Mouse (Mus musculus): Measurements from ENCODE around the gene Ano6.

The Ano6 gene

GRCm38 (mm10) chr15:95797144-95797983, 6.7 kb downstream of the Ano6 start:
- DNase-seq = no peak

GRCm38 (mm10) chr15:95798266-95798665, 7.6 kb downstream of the Ano6 start:
- DNase-seq = no peak

- DNase-seq = no peak
These were observed 9.0 kb downstream of the Ano6 start for GRCm38 (mm10) chr15:95799632-95800031.

- DNase-seq = no peak
These were observed 9.4 kb downstream of the Ano6 start for GRCm38 (mm10) chr15:95800051-95800450.

GRCm38 (mm10) chr15:95801261-95801979, 10.8 kb downstream of the Ano6 start:
- no peak for DNase-seq

- no peak for DNase-seq
These were observed 11.5 kb downstream of the Ano6 start for GRCm38 (mm10) chr15:95802140-95802539.

- no peak for DNase-seq
These were observed 12.1 kb downstream of the Ano6 start for GRCm38 (mm10) chr15:95802762-95803161.

- DNase-seq = no peak
These were observed 12.8 kb downstream of the Ano6 start for GRCm38 (mm10) chr15:95803484-95803883.

- peak in 1 of 2 experiments; percentile 25 for DNase-seq
These were observed 13.6 kb downstream of the Ano6 start for GRCm38 (mm10) chr15:95804255-95804654.

- DNase-seq = no peak
These were observed 14.4 kb downstream of the Ano6 start for GRCm38 (mm10) chr15:95805022-95805471.

- no peak for DNase-seq
These were observed 17.3 kb downstream of the Ano6 start for GRCm38 (mm10) chr15:95807908-95808307.

- DNase-seq = no peak
These were observed 19.7 kb downstream of the Ano6 start for GRCm38 (mm10) chr15:95810357-95810761.

- no peak for DNase-seq
These were observed 22.4 kb downstream of the Ano6 start for GRCm38 (mm10) chr15:95812821-95813571.

- peak; percentile 40 to 58 for DNase-seq
These were observed 26.9 kb downstream of the Ano6 start for GRCm38 (mm10) chr15:95817501-95817900.

- no peak for DNase-seq
These were observed 28.8 kb downstream of the Ano6 start for GRCm38 (mm10) chr15:95819249-95820035.

- DNase-seq = peak; percentile 25 to 52
These were observed 29.5 kb downstream of the Ano6 start for GRCm38 (mm10) chr15:95820142-95820541.

- DNase-seq = no peak
These were observed 30.0 kb downstream of the Ano6 start for GRCm38 (mm10) chr15:95820678-95821077.

GRCm38 (mm10) chr15:95822099-95822498, 31.5 kb downstream of the Ano6 start:
- DNase-seq = no peak

- no peak for DNase-seq
These were observed 33.0 kb downstream of the Ano6 start for GRCm38 (mm10) chr15:95823383-95824306.

GRCm38 (mm10) chr15:95826516-95826915, 35.9 kb downstream of the Ano6 start:
- DNase-seq = no peak

GRCm38 (mm10) chr15:95827465-95827971, 36.9 kb downstream of the Ano6 start:
- no peak for DNase-seq
